Mouse (Mus musculus): ENCODE results near the gene Tnip1. TPM values are rescaled to one million over a fixed set of nuclear protein-coding genes. Genes with fewer than 3 reads are reported as not detected.

Gene Tnip1
- total RNA-seq, 1 experiment from 2014 or later, result 20.2 TPM

DNA sequence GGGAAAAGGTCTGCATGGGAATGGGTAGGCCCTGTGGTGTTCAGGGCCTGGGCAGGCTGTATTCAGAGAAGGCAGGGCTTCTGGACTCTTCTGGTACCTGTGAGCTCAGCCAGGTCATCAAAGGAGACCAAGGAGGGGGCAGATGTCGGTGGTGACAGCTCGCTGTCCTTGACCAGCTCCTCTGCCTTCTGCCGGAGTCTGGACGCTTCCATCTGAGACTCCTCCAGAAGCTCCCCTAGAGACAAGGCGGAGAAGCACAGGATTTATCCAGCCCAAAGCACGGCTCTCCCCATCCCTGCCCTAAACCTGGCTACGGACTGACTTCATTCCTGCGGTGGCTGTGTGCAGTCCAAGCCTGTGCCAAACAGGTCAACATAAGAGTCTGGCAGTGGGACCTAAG lies 23.2 kb downstream of the Tnip1 start:
- ATAC-seq (replicated peaks; ENCODE audit: low read depth, poor library complexity, severe bottlenecking), result no peak

DNA sequence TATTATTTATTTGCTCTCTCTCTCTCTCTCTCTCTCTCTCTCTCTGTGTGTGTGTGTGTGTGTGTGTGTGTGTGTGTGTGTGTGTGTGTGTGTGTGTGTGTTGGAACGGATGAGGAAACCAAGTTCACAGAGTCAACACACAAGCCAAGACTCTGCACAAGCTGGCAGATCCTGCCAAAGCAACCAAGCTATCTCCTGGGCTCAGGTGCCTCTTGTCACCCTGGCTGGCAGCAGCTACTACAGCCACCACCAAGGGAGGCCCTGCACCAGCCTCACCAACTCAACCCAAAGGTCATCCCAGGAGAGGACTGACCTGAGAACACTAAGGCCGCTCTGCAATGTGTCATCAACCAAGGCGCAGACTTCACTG lies 26.0 kb downstream of the Tnip1 start:
- no peak for ATAC-seq (replicated peaks; ENCODE audit: low read depth, poor library complexity, severe bottlenecking)

DNA sequence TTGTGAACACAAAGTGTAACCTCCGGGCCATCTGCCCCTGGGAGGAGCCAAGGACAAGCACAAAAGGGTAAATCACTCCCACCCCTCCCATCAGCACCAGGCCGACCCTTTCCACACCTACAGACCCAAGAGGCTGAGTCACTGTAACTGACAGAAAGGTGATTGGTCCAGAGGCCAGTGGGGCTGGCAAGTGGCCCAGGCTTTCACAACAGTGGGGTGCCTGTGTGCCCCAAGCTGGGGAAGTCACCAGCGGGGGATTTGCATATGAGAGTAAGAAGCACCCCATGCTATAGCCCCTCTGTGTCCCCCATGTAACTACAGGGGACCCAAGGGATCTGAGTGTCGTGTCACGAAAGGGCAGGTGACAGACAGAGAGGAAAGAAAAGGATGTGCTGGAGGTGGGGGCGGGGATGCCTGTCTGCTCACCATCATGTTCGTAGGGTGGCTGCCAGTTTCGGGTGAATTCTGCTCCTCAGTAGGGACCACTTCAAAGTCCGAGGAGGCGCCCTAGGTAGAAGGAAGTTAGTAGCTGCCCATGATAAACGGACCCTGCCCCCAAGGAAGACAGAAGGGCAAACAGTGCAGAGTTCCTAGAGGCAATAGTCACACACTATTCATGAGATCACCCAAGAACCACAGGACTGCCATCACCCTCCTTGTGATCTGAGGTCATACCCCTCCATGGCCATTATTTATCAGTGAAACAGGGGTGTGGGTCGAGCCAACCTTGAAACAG lies 26.5 kb downstream of the Tnip1 start:
- peak; percentile 84 for ATAC-seq (replicated peaks; ENCODE audit: low read depth, poor library complexity, severe bottlenecking)

- 0 out of 2 replicates have a peak, but pooled peaks have one; percentile 15 for ATAC-seq (replicated peaks; ENCODE audit: low read depth, poor library complexity, severe bottlenecking)
Observed at GRCm38 (mm10) chr11:54934198-54934597, 28.5 kb downstream of the Tnip1 start.

GRCm38 (mm10) chr11:54932540-54932939 lies 30.2 kb downstream of the Tnip1 start:
- ATAC-seq (replicated peaks; ENCODE audit: low read depth, poor library complexity, severe bottlenecking), result no peak

GRCm38 (mm10) chr11:54931405-54932093 lies 31.2 kb downstream of the Tnip1 start:
- 0 out of 2 replicates have a peak, but pooled peaks have one; percentile 24 for ATAC-seq (replicated peaks; ENCODE audit: low read depth, poor library complexity, severe bottlenecking)

- ATAC-seq (replicated peaks; ENCODE audit: low read depth, poor library complexity, severe bottlenecking), result no peak
Observed at GRCm38 (mm10) chr11:54930318-54930979, 32.3 kb downstream of the Tnip1 start.

DNA sequence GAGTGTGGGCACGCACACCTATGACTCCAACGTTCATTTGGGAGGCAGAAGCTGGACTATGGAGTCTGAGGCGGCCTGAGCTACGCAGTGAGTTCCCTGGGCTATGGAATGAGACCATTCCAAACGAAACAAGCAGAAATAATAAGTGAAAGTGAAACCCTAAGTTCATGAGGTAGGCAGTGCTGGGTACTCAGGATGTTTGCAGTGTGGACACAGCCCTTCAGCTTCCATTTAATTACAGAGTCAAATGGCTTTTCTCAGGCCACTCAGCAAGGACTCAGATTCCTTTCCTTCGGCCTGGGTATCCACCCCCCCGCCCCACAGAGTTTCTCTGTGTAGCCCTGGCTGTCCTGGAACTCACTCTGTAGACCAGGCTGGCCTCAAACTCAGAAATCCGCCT lies 33.0 kb downstream of the Tnip1 start:
- ATAC-seq (replicated peaks; ENCODE audit: low read depth, poor library complexity, severe bottlenecking), result no peak

GRCm38 (mm10) chr11:54929290-54929689 lies 33.4 kb downstream of the Tnip1 start:
- no peak for ATAC-seq (replicated peaks; ENCODE audit: low read depth, poor library complexity, severe bottlenecking)

DNA sequence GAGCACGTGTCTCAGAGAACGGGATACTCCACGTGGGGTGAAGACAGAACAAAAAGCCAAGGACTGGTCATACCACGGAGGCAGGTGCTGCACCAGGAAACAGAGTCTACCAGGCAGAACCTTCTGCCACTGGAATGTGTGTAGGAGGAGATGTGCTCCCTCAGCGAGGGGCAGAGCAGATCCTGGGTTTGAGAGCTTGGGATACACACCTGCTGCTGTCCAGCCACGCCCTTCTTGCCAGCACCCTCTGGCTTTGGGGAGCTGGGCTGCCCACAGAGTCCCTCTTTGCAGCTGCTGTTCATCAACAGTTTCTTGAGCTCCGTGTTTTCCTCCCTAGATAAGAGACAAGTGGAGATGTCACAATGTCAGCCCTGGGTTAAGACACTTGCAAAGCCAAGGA lies 33.8 kb downstream of the Tnip1 start:
- no peak for ATAC-seq (replicated peaks; ENCODE audit: low read depth, poor library complexity, severe bottlenecking)

GRCm38 (mm10) chr11:54928219-54928618 lies 34.5 kb downstream of the Tnip1 start:
- no peak for ATAC-seq (replicated peaks; ENCODE audit: low read depth, poor library complexity, severe bottlenecking)

DNA sequence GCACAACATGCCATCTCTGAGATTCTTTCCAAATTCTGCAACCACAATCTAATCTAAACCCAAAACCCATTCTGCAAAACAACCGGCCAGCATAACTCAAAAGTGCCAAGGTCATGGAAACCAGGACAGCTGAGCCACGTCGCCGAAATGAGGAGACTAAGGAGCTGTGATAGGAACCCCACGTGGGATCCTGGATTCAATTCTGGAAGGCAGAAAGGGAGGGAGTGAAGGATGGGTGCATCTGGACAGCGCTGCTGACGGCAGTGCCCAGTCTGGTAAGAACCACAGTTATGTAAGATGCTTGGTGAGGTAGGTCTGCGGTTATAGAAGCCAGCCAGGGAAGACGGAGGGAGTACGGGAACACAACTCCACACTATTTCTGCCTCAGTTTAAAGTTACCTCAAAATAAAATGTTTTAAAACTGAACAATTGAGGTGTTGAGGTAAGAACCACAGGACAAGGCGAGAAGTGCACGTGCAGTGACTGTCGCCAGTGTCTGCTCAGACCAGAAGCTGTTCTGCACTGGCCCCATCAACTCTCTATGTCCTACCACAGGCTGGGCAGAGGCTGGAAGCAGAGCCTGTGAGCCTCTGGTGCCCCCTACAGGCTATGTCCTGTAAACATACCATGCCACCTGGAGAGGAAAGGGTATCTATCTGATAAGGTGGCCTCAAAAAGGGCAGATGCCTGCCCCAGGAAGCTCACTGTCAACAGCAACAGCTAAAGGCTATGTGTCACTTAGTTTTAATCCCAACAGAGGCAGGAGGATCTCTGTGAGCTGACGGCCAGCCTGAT lies 35.2 kb downstream of the Tnip1 start:
- ATAC-seq (replicated peaks; ENCODE audit: low read depth, poor library complexity, severe bottlenecking), result peak; percentile 78

- no peak for ATAC-seq (replicated peaks; ENCODE audit: low read depth, poor library complexity, severe bottlenecking)
Observed at GRCm38 (mm10) chr11:54924145-54924544, 38.6 kb downstream of the Tnip1 start.

DNA sequence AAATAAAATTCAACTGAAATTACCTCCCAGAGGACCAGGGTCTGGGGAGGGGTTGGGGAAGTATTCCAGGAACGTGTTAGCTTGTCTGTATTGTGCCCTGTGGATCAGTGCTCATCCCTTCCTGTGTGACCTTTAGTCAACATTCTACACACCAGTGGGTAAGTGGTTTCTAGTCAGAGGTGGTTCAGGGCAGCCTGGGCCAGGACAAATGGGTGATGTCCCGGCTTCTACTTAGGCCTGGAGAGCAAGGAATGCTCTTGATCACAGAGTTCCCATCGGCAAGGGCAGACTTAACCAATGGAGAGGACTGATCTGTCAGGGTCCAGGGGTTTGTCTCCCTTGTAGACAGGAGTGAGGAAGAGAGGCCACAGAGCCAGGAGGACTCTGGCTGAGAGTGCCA lies 40.2 kb downstream of the Tnip1 start:
- no peak for ATAC-seq (replicated peaks; ENCODE audit: low read depth, poor library complexity, severe bottlenecking)

DNA sequence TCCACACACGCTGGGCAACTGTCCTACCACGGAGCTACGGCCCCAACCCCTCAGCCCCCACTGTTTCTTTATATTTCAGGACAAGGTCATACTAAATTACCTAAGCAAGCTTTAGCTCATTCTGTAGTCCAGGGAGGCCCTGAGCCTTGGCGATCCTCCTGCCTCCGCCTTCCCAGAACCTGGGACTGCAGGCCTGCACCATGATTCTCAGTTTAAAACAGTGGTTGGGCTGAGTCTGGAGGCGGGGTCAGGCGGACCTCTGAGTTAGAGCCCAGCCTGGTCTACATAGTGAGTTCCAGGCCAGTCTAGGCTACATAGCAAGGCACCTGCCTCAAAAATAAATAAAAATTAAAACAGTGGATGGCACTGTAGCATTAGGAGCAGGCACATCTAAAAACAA lies 40.9 kb downstream of the Tnip1 start:
- no peak for ATAC-seq (replicated peaks; ENCODE audit: low read depth, poor library complexity, severe bottlenecking)

DNA sequence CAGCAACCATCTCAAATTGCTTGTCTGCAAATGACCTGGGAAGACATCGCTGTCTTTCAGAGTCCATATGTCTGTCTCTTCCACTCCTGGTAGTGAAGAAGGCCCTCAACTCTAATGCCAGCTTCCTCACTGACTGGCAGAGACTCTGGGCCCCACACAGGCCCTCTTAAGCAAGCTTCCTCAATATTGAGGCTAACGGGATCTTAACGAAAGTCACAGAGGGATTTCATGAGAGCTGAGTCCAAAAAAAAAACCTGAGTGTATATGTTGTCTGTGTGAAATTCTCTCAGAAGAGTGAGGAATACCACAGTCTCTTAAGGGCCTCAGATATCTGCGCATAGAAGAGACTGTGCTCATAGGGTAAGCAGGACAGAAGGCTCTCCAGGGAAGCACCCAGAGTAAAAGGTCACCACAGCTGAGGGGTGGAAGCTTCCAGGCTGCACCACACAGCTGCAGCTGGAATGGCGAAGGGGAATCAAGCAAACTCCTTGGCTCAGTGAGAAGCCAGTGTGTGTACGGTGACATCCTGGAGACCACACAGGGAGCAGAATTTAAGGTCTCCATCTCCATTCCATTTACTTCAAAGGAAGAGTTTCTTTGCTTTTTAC lies 41.6 kb downstream of the Tnip1 start:
- ATAC-seq (replicated peaks; ENCODE audit: low read depth, poor library complexity, severe bottlenecking), result no peak

GRCm38 (mm10) chr11:54920127-54920972 lies 42.4 kb downstream of the Tnip1 start:
- no peak for ATAC-seq (replicated peaks; ENCODE audit: low read depth, poor library complexity, severe bottlenecking)

DNA sequence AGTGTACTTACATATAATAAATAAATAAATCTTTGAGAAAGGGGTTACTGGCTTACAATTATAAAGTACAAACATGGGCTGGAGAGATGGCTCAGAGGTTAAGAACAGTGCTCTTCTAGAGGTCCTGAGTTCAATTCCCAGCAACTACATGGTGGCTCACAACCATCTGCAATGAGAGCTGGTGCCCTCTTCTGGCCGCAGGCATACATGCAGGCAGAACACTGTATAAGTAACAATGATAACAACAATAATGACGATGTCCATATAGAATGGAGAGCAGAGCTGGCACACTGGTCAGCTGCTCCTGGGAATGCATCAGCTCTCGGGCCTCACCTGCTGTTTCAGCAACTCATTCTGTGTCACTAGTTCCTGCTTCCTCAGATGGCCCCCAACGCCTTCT lies 44.4 kb downstream of the Tnip1 start:
- no peak for ATAC-seq (replicated peaks; ENCODE audit: low read depth, poor library complexity, severe bottlenecking)

GRCm38 (mm10) chr11:54917461-54917860 lies 45.3 kb downstream of the Tnip1 start:
- ATAC-seq (replicated peaks; ENCODE audit: low read depth, poor library complexity, severe bottlenecking), result no peak
